Mouse (Mus musculus) heart, embryonic 12.5 days (tissue): ENCODE measurements around the gene Kcnh6. TPM values are rescaled to one million over a fixed set of nuclear protein-coding genes. Genes with fewer than 3 reads are reported as not detected.
"Not testable (repeated sequence)": the region's sequence is repeated elsewhere in the genome, so short reads cannot be mapped to it uniquely, and the experiment has no call there.

Experiments used
- ATAC-seq: fragments of 200-750 bp; cut with Nextera tagmentation; 2 replicates; pipeline ENCODE4 v1.8.0; 2017; ENCODE audit warnings: moderate TSS enrichment, moderate library complexity; ENCODE audit not compliant: insufficient number of reproducible peaks, low FRiP score
- H3K27ac ChIP-seq: fragments of 300-500 bp; sonication (generic); 2 replicates; pipeline ENCODE4 v1.5.1; 2016; ENCODE audit warnings: mild to moderate bottlenecking, moderate library complexity; ENCODE audit not compliant: poor library complexity, severe bottlenecking
- H3K27me3 ChIP-seq: fragments of 300-500 bp; sonication (generic); replicated peaks from 2 replicates; pipeline ENCODE4 v1.6.1; 2016; ENCODE audit warnings: mild to moderate bottlenecking, moderate library complexity
- H3K36me3 ChIP-seq: fragments of 300-500 bp; sonication (generic); 2 replicates; pipeline ENCODE4 v1.6.1; 2016; ENCODE audit warnings: mild to moderate bottlenecking, moderate library complexity
- H3K4me1 ChIP-seq: fragments of 300-500 bp; sonication (generic); replicated peaks from 2 replicates; pipeline ENCODE4 v1.6.1; 2016; ENCODE audit warnings: mild to moderate bottlenecking
- H3K4me2 ChIP-seq: fragments of 300-500 bp; sonication (generic); 2 replicates; pipeline ENCODE4 v1.6.1; 2016; ENCODE audit warnings: mild to moderate bottlenecking, moderate library complexity
- H3K4me3 ChIP-seq: fragments of 300-500 bp; sonication (generic); 2 replicates; pipeline ENCODE4 v1.5.1; 2016; ENCODE audit warnings: mild to moderate bottlenecking
- H3K9ac ChIP-seq: fragments of 300-500 bp; sonication (generic); 2 replicates; pipeline ENCODE4 v1.6.1; 2016; ENCODE audit warnings: mild to moderate bottlenecking, moderate library complexity
- H3K9me3 ChIP-seq: fragments of 300-500 bp; sonication (generic); replicated peaks from 2 replicates; pipeline ENCODE4 v1.6.1; 2016; ENCODE audit warnings: mild to moderate bottlenecking, moderate library complexity
- WGBS: fragments of 180-500 bp; shearing (Covaris S2); methylation state at CpG from one replicate; pipeline ENCODE4 v1.1.7; 2016; 5-methylcytosine and 5-hydroxymethylcytosine counted together
- polyA plus RNA-seq: library from polyadenylated mRNA; unstranded; fragments of >200 nt; fragmentation: Nextera tagmentation; extraction: Ambion mirVana; gene quantifications from 2 replicates; pipeline ENCODE4 v1.2.1, GENCODE M21; 2016

Kcnh6 gene
- polyA plus RNA-seq, 1 experiment from 2014 or later: not detected

DNA sequence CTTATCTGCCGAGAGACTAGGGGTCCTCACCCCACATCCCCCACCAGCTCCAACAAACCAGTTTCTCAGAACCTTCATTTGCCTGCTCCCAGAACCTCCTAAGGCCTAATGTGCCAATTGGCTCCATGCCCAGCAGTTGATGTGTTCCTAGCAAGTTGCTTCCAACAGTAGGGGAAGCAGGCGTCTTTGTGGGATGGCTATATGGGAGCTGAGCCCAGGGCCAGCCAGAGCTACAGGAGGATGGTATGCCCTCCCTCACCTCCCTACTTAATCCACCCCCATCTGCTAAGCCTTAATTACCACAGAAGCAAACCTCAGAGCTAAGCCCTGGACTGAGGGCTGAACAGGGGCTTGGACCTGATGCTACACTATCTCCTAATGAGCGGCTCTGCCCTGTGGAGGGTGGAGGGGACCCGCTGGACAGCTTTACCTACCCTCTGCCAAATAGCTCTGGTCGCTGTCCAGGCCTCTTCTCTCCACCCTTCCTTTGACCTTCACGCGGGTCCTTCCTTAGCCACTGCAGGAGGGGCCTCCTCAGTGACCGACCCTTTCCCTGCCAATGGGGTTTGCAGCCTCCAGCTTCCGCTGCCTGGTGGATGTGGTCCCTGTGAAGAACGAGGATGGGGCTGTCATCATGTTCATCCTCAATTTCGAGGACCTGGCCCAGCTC is 5.8 kb downstream of the Kcnh6 start:
- Histone ChIP-seq H3K9me3 (no peaks in the 10 kb centered on the region), H3K27ac (no peak overlapping the region), H3K4me2 (no peak overlapping the region), H3K4me3 (no peak overlapping the region), H3K9ac (no peak overlapping the region), H3K36me3 (no peaks in the 10 kb centered on the region), H3K4me1 (peaks cover 8% of the 10 kb centered on the region), H3K27me3 (peaks cover 56% of the 10 kb centered on the region)
- ATAC-seq: no peak
- 45% methylated on average over 11 of the region's 11 CpGs for WGBS

DNA sequence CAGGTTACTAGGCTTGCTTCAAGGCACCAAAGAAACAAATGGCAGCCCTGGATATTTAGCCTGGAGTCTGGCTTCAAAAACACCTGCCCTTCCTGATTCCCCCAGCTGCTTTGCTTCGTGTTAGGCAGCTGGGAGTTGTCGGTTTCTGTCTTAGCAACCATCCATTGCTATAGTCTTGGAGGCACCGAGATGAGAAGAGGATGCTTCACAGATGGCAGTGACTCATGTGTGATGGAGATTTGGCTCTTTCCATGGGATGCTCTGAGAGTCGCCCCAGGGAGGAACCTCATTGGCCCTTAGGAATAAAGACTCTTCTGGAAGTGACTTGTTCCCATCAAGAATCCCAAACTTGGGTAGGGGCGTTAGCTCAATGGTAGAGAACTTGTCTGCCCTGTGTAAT is 8.5 kb downstream of the Kcnh6 start:
- Histone ChIP-seq H3K9ac (no peak overlapping the region), H3K36me3 (no peaks in the 10 kb centered on the region), H3K4me3 (no peak overlapping the region), H3K27ac (no peak overlapping the region), H3K9me3 (no peaks in the 10 kb centered on the region), H3K4me1 (peaks cover 17% of the 10 kb centered on the region), H3K4me2 (no peak overlapping the region), H3K27me3 (peaks cover 57% of the 10 kb centered on the region)
- no peak for ATAC-seq
- WGBS: 74% methylated on average over 5 of the region's 5 CpGs

DNA sequence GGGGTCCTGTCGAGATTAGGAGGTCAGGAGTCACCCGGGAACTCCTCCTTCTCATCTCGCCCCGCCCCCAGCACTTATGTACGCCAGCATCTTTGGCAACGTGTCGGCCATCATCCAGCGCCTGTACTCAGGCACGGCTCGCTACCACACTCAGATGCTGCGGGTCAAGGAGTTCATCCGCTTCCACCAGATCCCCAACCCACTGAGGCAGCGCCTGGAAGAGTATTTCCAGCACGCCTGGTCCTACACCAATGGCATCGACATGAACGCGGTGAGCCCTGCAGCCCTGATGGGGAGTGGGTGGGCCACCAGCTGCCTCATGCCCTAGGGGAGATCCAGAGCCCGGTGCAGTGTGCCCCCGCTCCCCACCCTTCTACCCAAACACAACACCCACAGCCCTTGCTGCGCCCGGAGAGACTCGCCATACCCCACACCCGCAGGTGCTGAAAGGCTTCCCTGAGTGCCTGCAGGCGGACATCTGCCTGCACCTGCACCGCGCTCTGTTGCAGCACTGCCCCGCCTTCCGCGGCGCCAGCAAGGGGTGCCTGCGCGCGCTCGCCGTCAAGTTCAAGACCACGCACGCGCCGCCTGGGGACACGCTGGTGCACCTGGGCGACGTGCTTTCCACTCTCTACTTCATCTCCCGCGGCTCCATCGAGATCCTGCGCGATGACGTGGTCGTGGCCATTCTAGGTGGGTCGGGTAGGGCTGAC is 12.3 kb downstream of the Kcnh6 start:
- WGBS: 2% methylated on average over 50 of the region's 50 CpGs
- H3K27ac ChIP-seq: no peak overlapping the region
- H3K27me3 ChIP-seq: peaks cover 58% of the 10 kb centered on the region
- H3K4me2 ChIP-seq: peak overlapping the region; percentile 78
- ATAC-seq: peak; percentile 36; the same call in 1 of the 2 replicates
- peak overlapping the region; percentile 31; the same call in 1 of the 2 replicates for H3K9ac ChIP-seq
- H3K4me1 ChIP-seq: peaks cover 8% of the 10 kb centered on the region
- no peaks in the 10 kb centered on the region for H3K36me3 ChIP-seq
- peak overlapping the region; percentile 37 for H3K4me3 ChIP-seq
- no peaks in the 10 kb centered on the region for H3K9me3 ChIP-seq

DNA sequence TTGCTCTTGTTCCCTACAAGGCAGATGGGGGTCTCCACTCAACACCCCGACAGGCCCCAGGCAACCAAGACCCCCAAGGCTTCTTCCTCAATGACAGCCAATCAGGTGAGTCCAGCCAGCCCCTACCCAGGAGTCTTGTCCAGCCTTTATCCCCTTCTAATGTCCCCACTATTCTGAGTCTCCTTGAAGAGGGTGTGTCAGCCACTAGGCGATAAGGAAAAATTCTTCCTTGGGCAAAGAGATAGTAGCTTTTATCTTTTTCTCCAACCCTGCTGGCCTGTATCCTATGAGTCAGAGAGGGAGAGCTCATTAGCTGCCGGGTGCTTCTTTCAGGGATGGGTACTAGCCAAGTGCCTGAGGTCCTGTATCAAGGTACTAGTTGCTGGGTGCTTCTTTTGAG is 17.9 kb downstream of the Kcnh6 start:
- H3K36me3 ChIP-seq: 0 out of 2 replicates have a peak, but pooled peaks cover 3% of the 10 kb centered on the region

DNA sequence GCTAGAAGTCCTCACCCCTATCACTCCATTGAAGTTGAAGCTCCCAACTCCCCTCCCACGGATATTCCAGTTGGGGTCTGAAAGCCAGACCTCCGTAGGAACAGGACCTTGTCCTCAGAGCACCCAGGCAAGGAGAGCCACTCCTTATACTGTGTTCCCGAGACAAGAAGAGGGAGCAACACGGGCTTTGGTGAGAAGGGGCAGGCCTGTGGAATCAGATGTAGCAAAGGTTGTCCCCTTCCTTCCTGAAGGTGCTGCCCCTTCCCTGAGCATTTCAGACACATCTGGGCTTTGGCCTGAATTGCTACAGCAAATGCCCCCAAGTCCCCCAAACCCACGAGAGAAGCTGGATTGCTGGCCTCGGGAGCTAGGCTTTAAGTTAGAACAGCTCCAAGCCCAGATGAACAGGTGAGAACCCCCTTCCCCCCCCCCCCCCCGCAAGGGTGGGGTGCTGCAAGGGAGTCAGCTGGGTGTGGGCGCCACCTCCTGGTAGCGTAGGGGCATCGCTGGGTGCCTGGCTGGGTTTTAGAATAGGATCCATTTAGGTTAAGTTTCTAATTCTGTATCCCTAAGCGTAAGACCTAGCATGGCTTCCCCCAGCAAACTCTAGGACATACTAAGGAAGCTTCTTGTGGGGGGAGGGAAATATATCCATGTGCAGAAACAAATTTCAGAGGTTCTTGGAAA is 18.7 kb downstream of the Kcnh6 start:
- H3K9me3 ChIP-seq: no peaks in the 10 kb centered on the region
- no peak overlapping the region for H3K4me2 ChIP-seq
- H3K4me1 ChIP-seq: no peaks in the 10 kb centered on the region
- H3K9ac ChIP-seq: no peak overlapping the region
- no peak overlapping the region for H3K27ac ChIP-seq
- no peak overlapping the region for H3K4me3 ChIP-seq
- peaks cover 17% of the 10 kb centered on the region for H3K27me3 ChIP-seq
- no peak for ATAC-seq
- WGBS: 29% methylated on average over 11 of the region's 11 CpGs
- H3K36me3 ChIP-seq: 0 out of 2 replicates have a peak, but pooled peaks cover 3% of the 10 kb centered on the region

More for the DNA sequence above, 17.9 kb downstream of the Kcnh6 start:
- H3K4me2 ChIP-seq: no peak overlapping the region
- ATAC-seq: no peak
- 45% methylated on average over 3 of the region's 3 CpGs for WGBS
- no peaks in the 10 kb centered on the region for H3K4me1 ChIP-seq
- H3K27ac ChIP-seq: no peak overlapping the region
- H3K9ac ChIP-seq: no peak overlapping the region
- no peaks in the 10 kb centered on the region for H3K9me3 ChIP-seq
- no peak overlapping the region for H3K4me3 ChIP-seq
- peaks cover 25% of the 10 kb centered on the region for H3K27me3 ChIP-seq

DNA sequence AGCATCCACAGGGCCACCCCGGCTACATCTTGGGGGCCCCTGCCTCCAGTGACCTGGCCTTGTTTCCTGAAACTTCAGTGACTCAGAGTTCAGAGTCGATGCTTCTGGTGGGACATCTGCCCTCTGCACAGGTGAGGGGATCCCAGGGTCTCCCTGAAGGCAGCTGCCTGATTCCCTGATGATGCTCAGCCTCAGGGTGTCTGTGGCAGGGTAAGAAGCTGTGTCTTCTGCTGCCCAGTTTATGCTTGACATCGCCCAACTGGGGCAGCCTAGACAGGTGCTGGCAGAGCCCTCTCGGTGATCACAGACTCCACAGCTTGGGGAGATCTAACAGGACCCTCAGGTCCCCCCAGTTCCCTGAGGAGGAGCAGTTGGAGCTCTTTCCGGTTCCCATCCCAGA is 19.7 kb downstream of the Kcnh6 start:
- Histone ChIP-seq H3K4me2 (no peak overlapping the region), H3K27ac (no peak overlapping the region), H3K36me3 (0 out of 2 replicates have a peak, but pooled peaks cover 3% of the 10 kb centered on the region), H3K4me1 (no peaks in the 10 kb centered on the region), H3K4me3 (no peak overlapping the region), H3K9ac (no peak overlapping the region), H3K9me3 (no peaks in the 10 kb centered on the region), H3K27me3 (peaks cover 12% of the 10 kb centered on the region)
- WGBS: 90% methylated on average over 5 of the region's 5 CpGs
- no peak for ATAC-seq

DNA sequence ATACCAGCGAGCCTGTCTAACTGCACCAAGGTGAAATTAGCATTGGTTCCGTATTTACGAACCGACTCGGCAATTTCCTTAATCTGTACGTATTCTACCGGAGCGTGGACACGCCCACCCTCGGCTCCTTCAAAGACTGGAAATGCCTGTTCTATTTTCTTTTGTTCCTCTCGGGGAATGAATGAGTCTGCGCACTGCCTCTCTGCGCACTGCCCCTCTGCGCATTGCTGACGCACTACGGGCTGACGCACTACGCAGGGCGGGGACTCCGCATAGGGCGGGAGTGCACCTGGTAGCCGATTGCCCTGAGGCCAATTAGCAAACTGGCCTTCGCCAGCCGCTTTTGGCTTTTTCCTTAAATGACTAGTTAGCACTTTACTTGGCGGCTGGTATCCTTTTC is 24.1 kb downstream of the Kcnh6 start:
- Histone ChIP-seq H3K9ac (peak overlapping the region; percentile 56; the same call in 1 of the 2 replicates), H3K4me3 (peak overlapping the region; percentile 39), H3K4me2 (peak overlapping the region; percentile 43)
- H3K27ac ChIP-seq, H3K27me3 ChIP-seq, H3K4me1 ChIP-seq, H3K36me3 ChIP-seq, ATAC-seq, H3K9me3 ChIP-seq: not testable (repeated sequence)
- 39% methylated on average over 9 of the region's 25 CpGs for WGBS

DNA sequence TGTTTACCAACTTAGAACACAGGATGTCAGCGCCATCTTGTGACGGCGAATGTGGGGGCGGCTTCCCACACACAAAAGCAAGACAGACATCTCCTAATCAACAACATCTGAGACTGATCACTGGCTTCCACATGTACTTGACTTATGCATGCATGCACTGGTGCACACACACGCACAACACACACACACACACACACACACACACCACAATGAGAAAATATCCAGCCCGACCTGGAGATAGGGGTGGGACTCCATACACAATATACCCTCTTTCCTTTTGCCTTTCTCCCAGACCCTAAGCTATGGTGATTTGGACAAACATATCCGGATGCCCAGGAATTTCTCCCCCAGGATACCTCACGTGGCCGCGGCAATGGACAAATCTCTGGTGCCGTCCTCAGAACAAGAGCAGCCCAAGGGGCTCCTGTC is 25.6 kb downstream of the Kcnh6 start:
- Histone ChIP-seq H3K27me3 (no peaks in the 10 kb centered on the region), H3K27ac (peak overlapping the region; percentile 38; the same call in 1 of the 2 replicates), H3K36me3 (no peaks in the 10 kb centered on the region), H3K4me1 (peaks cover 12% of the 10 kb centered on the region), H3K9ac (peak overlapping the region; percentile 55; the same call in 1 of the 2 replicates), H3K4me2 (peak overlapping the region; percentile 42), H3K4me3 (peak overlapping the region; percentile 17), H3K9me3 (no peaks in the 10 kb centered on the region)
- WGBS: 32% methylated on average over 11 of the region's 11 CpGs
- ATAC-seq: no peak

DNA sequence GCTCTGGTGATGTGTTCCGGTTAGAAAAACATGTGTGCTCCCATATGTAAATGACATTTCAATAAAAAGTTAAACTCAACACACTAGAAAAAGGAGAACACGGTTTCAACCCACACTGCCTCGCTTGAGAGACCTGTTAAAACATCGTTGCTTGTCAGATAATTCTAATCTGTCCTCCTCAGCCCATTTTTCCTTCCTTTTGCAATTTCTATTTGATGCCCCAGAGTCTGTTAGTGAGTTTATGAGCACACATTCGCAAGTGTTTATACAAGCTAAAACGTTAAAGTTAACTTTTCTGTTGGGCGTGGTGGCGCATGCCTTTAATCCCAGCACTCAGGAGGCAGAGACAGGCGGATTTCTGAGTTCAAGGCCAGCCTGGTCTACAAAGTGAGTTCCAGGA is 27.1 kb downstream of the Kcnh6 start:
- no peak overlapping the region for H3K9ac ChIP-seq
- H3K9me3 ChIP-seq: no peaks in the 10 kb centered on the region
- peaks cover 15% of the 10 kb centered on the region for H3K4me1 ChIP-seq
- no peak overlapping the region for H3K27ac ChIP-seq
- no peak overlapping the region for H3K4me3 ChIP-seq
- H3K36me3 ChIP-seq: peaks cover 3% of the 10 kb centered on the region; the same call in 1 of the 2 replicates
- H3K27me3 ChIP-seq: no peaks in the 10 kb centered on the region
- WGBS: 81% methylated on average over 9 of the region's 9 CpGs
- H3K4me2 ChIP-seq: no peak overlapping the region
- no peak for ATAC-seq

DNA sequence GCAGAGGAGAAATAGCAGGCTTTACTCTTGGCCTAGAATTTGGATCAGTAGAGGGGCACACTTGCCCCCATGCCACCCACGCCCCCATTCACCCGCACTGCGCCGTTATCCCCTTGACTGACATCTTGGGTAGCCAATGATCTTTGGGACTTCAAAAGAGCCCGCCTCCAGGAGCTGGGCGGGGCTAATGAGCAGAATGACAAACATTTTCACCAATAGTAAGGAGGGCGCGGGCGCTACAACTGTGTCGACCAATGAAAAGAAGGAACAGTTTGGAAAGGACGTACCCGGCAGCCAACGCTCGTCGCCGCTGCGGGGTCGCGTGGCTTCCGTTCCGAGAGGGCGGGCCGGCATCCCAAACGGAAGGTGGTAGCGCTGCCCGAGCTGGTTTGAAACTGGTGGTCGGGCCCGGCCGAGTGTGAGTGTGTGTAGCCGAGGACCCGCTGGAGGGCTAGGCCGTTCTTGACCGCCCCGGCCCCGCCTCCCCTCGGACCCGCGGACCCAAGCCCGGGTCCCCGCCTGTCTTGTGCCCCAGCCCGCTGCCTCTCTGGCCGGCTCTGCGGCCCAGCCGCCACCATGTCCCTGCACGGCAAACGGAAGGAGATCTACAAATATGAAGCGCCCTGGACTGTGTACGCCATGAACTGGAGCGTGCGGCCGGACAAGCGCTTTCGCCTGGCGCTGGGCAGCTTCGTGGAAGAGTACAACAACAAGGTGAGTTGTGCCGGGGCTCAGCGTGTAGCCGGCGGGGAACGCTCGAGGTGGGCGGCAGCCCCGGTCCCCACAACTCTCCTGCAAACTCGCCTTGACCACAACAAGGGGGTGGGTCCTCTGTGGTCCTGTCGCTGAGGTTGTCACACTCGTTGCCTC is 28.9 kb downstream of the Kcnh6 start, which contains the start of gene Dcaf7:
Gene Dcaf7 (plus strand): TSS at position 325 of the 870 bp plus-strand sequence.
- H3K9me3 ChIP-seq: no peaks in the 10 kb centered on the region
- H3K4me3 ChIP-seq: peak within 1 kb of the TSS; percentile 99
- H3K9ac ChIP-seq: peak within 1 kb of the TSS; percentile 96
- no peaks in the 10 kb centered on the region for H3K27me3 ChIP-seq
- peaks cover 15% of the 10 kb centered on the region for H3K4me1 ChIP-seq
- WGBS: under 1% methylated on average over 66 of the region's 66 CpGs
- H3K4me2 ChIP-seq: peak within 1 kb of the TSS; percentile 98
- peak; percentile 98 for ATAC-seq
- H3K36me3 ChIP-seq: peaks cover 3% of the 10 kb centered on the region; the same call in 1 of the 2 replicates
- peak within 1 kb of the TSS; percentile 92 for H3K27ac ChIP-seq
